Mouse (Mus musculus): Measurements from ENCODE around the gene Gadl1.

- TF ChIP-seq MAX (IDR thresholded peaks at IDR 0.05; ENCODE audit: low read depth) (no peak), USF1 (IDR thresholded peaks at IDR 0.05; ENCODE audit: low read depth) (no peak), TCF3 (IDR thresholded peaks at IDR 0.05; ENCODE audit: insufficient read length, low read depth) (no peak), TCF12 (IDR thresholded peaks at IDR 0.05; ENCODE audit: insufficient read depth, poor library complexity, severe bottlenecking) (no peak), POLR2A (IDR thresholded peaks at IDR 0.05; ENCODE audit: insufficient read length, low read depth) (no peak)
These were observed 4.8 kb downstream of the Gadl1 start for GRCm38 (mm10) chr9:115914006-115914405.
